Mouse (Mus musculus): ENCODE measurements around the gene Abca3. TPM values are rescaled to one million over a fixed set of nuclear protein-coding genes. Genes with fewer than 3 reads are reported as not detected.

The Abca3 gene
- 32.3 TPM for polyA plus RNA-seq (2017; shearing (Covaris generic))

GRCm38 (mm10) chr17:24351760-24352357 lies at the start of gene Abca3:
Gene Abca3 (plus strand): TSS chr17:24351950.

DNA sequence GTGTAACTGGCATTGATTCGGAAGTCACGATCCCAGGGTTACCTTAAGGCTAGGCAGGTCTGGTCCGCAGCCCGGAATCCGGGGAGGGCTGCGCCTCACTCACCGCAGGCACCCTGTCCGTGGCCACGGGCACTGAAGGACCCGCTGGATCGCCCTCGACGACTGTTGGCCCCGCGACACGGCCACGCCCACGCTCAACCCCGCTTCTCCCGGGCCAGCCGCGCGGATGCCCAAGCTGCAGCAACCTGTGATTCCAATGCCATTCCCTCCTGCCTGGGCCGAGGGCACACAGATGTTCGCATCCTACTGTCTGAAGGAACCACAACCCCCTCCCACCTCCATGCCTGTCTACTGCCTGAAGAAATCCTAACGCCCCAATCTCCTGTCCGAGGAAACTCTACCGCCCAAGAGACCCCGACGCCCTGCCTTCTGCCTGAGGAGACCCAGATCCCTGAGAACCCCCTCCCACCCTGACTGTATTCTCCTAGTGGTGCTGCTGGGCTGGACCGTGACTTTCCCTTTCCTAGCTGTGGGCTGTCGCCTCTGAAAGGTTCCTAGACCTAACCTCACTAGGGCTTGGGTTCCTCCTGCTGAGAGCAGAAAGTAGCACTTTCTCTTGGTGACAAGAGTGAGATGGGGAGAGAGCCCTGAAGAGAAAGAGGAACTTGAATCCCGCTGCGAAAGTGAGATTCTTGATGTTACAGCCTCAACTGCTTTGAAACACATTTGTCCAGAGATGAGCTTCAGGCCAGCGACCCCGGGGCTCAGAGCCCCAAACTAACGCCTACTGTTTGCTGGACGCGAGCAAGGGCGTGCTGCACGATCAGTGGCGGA lies 607 bp upstream of the Abca3 start, which contains the start of gene Abca17:
Abca17 (minus strand) TSS at position 143 of the 834 bp plus-strand sequence.

DNA sequence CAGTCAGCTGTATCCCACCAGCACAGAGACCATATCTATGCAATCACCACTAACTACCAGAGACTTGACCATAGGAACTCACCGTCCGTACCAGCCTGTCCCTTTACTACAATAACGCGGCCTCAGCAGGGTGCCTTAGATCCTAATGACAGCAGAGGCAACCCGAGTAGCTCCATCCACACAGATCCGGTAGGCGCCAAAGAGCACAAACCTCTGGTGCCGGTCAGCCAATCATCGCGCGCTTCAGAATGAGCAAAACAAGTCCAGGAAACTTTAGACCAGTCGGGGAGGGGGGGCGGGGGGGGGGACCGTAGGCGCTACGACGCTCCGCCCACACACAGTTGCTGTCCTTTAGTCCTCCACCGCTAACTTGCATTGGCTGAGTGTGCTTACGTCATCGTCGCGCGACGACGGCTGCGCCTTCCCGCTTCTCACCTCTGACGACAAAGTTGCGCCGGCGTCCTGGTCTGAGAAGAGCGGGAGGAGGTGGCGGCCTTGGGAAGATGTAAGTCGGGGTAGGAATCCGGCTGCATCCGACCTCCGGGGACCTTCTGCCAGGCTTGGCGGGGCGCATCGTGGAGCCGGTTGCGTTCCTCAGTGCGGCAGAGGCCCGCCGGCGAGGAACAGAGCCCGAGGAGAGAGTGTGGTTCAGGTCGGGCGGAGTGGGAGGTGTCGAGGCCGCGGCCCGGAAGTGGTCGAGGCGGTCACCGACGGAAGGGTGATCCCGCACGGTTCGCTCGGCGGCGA lies 62.7 kb downstream of the Abca3 start, which contains the start of gene Rnps1:
Rnps1 (plus strand) TSS at position 336 of the 747 bp plus-strand sequence.

GRCm38 (mm10) chr17:24426471-24427169 lies 74.9 kb downstream of the Abca3 start, which contains the start of gene Eci1:
Gene Eci1 (plus strand): TSS chr17:24426641.

DNA sequence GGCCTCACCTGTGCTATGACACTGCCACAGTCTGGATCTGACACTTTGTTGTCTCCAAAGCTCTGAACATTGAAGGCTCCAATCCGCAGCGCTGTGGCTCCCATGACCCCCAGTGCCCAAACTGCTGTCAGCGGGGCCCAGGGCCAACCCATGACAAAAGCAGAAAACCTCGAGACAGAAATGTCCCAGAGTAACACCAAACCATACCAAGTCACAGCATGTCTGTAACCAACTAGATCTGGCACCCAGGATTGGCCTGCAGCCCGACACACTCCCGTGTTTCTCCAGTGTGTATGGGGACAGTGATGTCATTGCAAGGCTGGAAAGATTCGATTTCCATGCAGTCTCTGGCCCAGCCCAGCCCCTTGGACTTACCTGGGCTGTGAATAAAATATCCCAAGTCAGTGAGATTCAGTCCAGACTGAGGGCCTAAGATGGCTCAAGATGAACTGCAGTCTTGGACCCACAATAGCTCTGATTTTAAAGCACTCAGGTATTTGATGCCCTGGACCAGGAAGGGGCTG lies 90.9 kb downstream of the Abca3 start, which contains the start of gene Dnase1l2:
Dnase1l2 (minus strand) TSS at position 474 of the 524 bp plus-strand sequence.

Other genes starting within 250 kb of the Abca3 start
- gene Pdpk1, start 201.0 kb upstream of the Abca3 start, polyA plus RNA-seq (2017; shearing (Covaris generic)) = 73.3 TPM
- 17.7 TPM for gene Amdhd2, start 188.2 kb upstream of the Abca3 start, polyA plus RNA-seq (2017; shearing (Covaris generic))
- 426 TPM for gene Atp6v0c, start 182.2 kb upstream of the Abca3 start, polyA plus RNA-seq (2017; shearing (Covaris generic))
- gene Tbc1d24, start 146.4 kb upstream of the Abca3 start, polyA plus RNA-seq (2017; shearing (Covaris generic)) = 0.53 TPM
- gene Ntn3, start 142.4 kb upstream of the Abca3 start, polyA plus RNA-seq (2017; shearing (Covaris generic)) = 0.14 TPM
- gene Tedc2, start 131.1 kb upstream of the Abca3 start, polyA plus RNA-seq (2017; shearing (Covaris generic)) = 1.1 TPM
- 1.9 TPM for gene Ccnf, start 100.5 kb upstream of the Abca3 start, polyA plus RNA-seq (2017; shearing (Covaris generic))
- gene Abca17, start 882 bp upstream of the Abca3 start, polyA plus RNA-seq (2017; shearing (Covaris generic)) = 0.15 TPM
- 284 TPM for gene Rnps1, start 62.6 kb downstream of the Abca3 start, polyA plus RNA-seq (2017; shearing (Covaris generic))
- gene Eci1, start 74.7 kb downstream of the Abca3 start, polyA plus RNA-seq (2017; shearing (Covaris generic)) = 34.1 TPM
- gene Dnase1l2, start 91.2 kb downstream of the Abca3 start, polyA plus RNA-seq (2017; shearing (Covaris generic)) = 2.0 TPM
- 144 TPM for gene E4f1, start 118.4 kb downstream of the Abca3 start, polyA plus RNA-seq (2017; shearing (Covaris generic))
- 18.9 TPM for gene Pgp, start 118.4 kb downstream of the Abca3 start, polyA plus RNA-seq (2017; shearing (Covaris generic))
- not detected for gene Bricd5, start 121.9 kb downstream of the Abca3 start, polyA plus RNA-seq (2017; shearing (Covaris generic))
- gene Mlst8, start 127.1 kb downstream of the Abca3 start, polyA plus RNA-seq (2017; shearing (Covaris generic)) = 24.2 TPM
- 0.16 TPM for gene Caskin1, start 136.7 kb downstream of the Abca3 start, polyA plus RNA-seq (2017; shearing (Covaris generic))
- 68.1 TPM for gene Traf7, start 176.0 kb downstream of the Abca3 start, polyA plus RNA-seq (2017; shearing (Covaris generic))
- gene Rab26, start 182.3 kb downstream of the Abca3 start, polyA plus RNA-seq (2017; shearing (Covaris generic)) = 1.1 TPM
- gene Pkd1, start 197.9 kb downstream of the Abca3 start, polyA plus RNA-seq (2017; shearing (Covaris generic)) = 58.8 TPM